Mouse (Mus musculus): ENCODE data around the gene Minos1. TPM values are rescaled to one million over a fixed set of nuclear protein-coding genes. Genes with fewer than 3 reads are reported as not detected.

The Minos1 gene
- total and polyA plus RNA-seq, 2 experiments: 29.7 to 45.2 TPM

DNA sequence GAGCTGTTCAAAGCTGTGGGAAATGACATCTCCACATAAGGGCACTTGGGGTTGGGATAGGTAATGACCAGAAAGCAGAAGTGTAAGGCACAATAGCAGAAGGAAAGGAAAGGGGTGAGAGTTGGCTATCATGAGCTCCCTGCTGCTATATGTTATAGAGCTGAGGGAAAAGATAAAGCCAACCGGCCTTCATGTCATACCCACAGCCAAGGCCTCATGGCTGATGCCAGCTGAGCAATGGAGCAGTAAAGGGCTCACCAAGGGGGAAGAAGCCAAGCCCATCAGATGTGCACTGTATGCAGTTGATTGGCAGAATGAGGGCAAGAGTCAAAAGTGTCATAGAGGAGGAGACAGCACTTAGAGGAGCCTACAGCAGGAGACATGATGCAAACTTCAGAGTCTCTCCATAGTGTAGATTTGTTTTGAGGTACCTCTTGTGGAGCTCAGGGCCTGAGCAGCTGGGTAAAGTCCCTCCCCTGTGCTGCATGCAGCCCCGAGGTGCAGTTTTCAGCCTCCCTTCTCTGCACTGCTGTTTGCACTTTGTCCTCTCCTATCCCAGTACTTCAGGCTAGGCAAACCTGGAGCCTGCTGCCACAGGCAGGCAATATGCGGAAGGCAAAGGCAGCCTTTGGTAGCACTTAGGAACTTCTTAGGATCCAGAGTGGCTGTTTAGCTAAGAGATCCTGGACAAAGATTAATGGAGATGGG is 14.4 kb downstream of the Minos1 start:
- H3K79me2 ChIP-seq (ENCODE audit: control insufficient read depth, insufficient read depth, low read length): peaks cover 59% of the 10 kb centered on the region
- H3K27ac ChIP-seq (replicated peaks; ENCODE audit: insufficient read depth, low read depth, low read length): no peak overlapping the region
- no peak overlapping the region for H3K4me3 ChIP-seq (ENCODE audit: insufficient read depth, low read depth, low read length)
- H3K36me3 ChIP-seq (ENCODE audit: control insufficient read depth, insufficient read depth, low read length): no peaks in the 10 kb centered on the region
- no peak for DNase-seq (ENCODE audit: extremely low read depth, low read depth, low spot score)
- H3K27me3 ChIP-seq (ENCODE audit: control insufficient read depth, insufficient read depth, low read length): no peaks in the 10 kb centered on the region
- WGBS: 49% methylated on average over 3 of the region's 3 CpGs
- peaks cover 20% of the 10 kb centered on the region for H3K4me1 ChIP-seq (ENCODE audit: control insufficient read depth, insufficient read depth, low read length)
- TF ChIP-seq POLR2A (IDR thresholded peaks at IDR 0.05; ENCODE audit: extremely low read depth, insufficient read depth, low read length) (no peak), CTCF (IDR thresholded peaks at IDR 0.05; ENCODE audit: low read depth, low read length) (no peak)
- H3K9ac ChIP-seq (ENCODE audit: low read depth, low read length): no peak overlapping the region

DNA sequence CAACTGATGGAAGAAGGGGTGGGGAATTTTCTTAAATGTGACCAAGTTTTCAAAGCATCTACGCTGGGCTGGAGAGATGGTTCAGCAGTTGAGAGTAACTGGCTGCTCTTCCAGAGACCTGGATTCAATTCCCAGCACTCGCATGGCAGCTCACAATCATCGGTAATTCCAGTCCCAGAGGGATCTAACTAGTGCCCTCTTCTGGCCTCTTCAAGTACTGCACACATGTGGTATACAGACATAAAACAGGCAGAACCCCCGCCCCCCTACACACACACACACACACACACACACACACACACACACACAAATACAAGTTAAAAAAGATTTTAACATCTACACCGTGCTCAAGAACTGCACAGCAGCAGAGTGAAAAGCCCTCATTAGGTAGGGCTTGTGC is 15.2 kb downstream of the Minos1 start:
- Histone ChIP-seq H3K4me1 (ENCODE audit: control insufficient read depth, insufficient read depth, low read length) (peaks cover 21% of the 10 kb centered on the region), H3K9ac (ENCODE audit: low read depth, low read length) (no peak overlapping the region), H3K79me2 (ENCODE audit: control insufficient read depth, insufficient read depth, low read length) (peaks cover 54% of the 10 kb centered on the region), H3K27me3 (ENCODE audit: control insufficient read depth, insufficient read depth, low read length) (no peaks in the 10 kb centered on the region), H3K4me3 (ENCODE audit: insufficient read depth, low read depth, low read length) (no peak overlapping the region), H3K36me3 (ENCODE audit: control insufficient read depth, insufficient read depth, low read length) (no peaks in the 10 kb centered on the region), H3K27ac (replicated peaks; ENCODE audit: insufficient read depth, low read depth, low read length) (no peak overlapping the region)
- TF ChIP-seq POLR2A (IDR thresholded peaks at IDR 0.05; ENCODE audit: extremely low read depth, insufficient read depth, low read length): no peak
- peak; percentile 26; the same call in 1 of the 2 replicates for TF ChIP-seq CTCF (IDR thresholded peaks at IDR 0.05; ENCODE audit: low read depth, low read length)
- DNase-seq (ENCODE audit: extremely low read depth, low read depth, low spot score): no peak
- WGBS: 95% methylated on average over 5 of the region's 5 CpGs

DNA sequence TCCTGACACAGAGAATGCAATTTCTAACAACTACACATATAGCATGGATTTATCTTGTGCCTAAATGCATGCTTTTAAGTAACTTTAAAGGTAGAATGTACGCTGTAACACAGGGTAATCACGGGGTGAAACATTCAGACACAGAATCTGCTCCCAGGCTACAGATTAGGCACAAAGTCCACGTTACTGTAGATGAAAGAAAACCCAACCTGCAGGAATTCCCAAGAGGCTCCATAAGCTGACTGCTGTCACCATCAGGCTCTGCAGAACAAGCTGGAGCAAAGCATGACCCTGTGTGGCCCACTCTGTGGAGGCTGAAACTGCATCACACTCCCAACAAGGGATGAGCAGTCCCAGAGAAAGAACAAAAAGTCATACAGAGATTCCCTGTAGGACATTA is 18.4 kb downstream of the Minos1 start:
- Histone ChIP-seq H3K9ac (ENCODE audit: low read depth, low read length) (no peak overlapping the region), H3K4me1 (ENCODE audit: control insufficient read depth, insufficient read depth, low read length) (peaks cover 24% of the 10 kb centered on the region)
- TF ChIP-seq POLR2A (IDR thresholded peaks at IDR 0.05; ENCODE audit: extremely low read depth, insufficient read depth, low read length) (no peak), CTCF (IDR thresholded peaks at IDR 0.05; ENCODE audit: low read depth, low read length) (no peak)

DNA sequence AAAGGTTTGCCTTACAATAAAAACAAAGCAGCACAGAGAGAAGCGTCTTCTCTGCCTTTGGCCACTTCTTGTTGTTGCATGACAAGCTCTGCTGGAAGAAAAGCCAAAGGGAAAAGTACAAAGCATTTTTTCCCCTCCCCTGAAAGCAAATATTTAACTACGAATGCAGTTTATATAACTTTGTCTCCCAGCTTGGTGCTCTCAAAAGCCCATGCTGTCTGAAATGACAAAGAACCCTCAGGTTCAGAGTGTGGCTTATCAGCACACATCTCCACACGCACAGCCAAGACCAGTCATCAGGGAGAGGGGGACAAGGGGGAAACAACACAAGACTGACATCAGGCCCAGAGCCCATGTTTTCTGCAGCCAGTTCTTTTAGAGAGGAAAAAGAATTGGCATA is 19.5 kb downstream of the Minos1 start:
- H3K79me2 ChIP-seq (ENCODE audit: control insufficient read depth, insufficient read depth, low read length): peaks cover 49% of the 10 kb centered on the region
- H3K9ac ChIP-seq (ENCODE audit: low read depth, low read length): peak overlapping the region; percentile 22
- H3K27me3 ChIP-seq (ENCODE audit: control insufficient read depth, insufficient read depth, low read length): no peaks in the 10 kb centered on the region
- no peak overlapping the region; the same call in 1 of the 2 replicates for H3K4me3 ChIP-seq (ENCODE audit: insufficient read depth, low read depth, low read length)
- peak; percentile 86 for DNase-seq (ENCODE audit: extremely low read depth, low read depth, low spot score)
- 17% methylated on average over 3 of the region's 3 CpGs for WGBS
- no peak for TF ChIP-seq CTCF (IDR thresholded peaks at IDR 0.05; ENCODE audit: low read depth, low read length)
- no peak for TF ChIP-seq POLR2A (IDR thresholded peaks at IDR 0.05; ENCODE audit: extremely low read depth, insufficient read depth, low read length)
- H3K36me3 ChIP-seq (ENCODE audit: control insufficient read depth, insufficient read depth, low read length): no peaks in the 10 kb centered on the region
- peaks cover 21% of the 10 kb centered on the region for H3K4me1 ChIP-seq (ENCODE audit: control insufficient read depth, insufficient read depth, low read length)
- peak overlapping the region; percentile 86 for H3K27ac ChIP-seq (replicated peaks; ENCODE audit: insufficient read depth, low read depth, low read length)

More for the DNA sequence above, 18.4 kb downstream of the Minos1 start:
- no peaks in the 10 kb centered on the region for H3K36me3 ChIP-seq (ENCODE audit: control insufficient read depth, insufficient read depth, low read length)
- H3K27ac ChIP-seq (replicated peaks; ENCODE audit: insufficient read depth, low read depth, low read length): no peak overlapping the region
- H3K27me3 ChIP-seq (ENCODE audit: control insufficient read depth, insufficient read depth, low read length): no peaks in the 10 kb centered on the region
- 22% methylated on average over 3 of the region's 3 CpGs for WGBS
- peak; percentile 54 for DNase-seq (ENCODE audit: extremely low read depth, low read depth, low spot score)
- H3K79me2 ChIP-seq (ENCODE audit: control insufficient read depth, insufficient read depth, low read length): peaks cover 51% of the 10 kb centered on the region
- no peak overlapping the region for H3K4me3 ChIP-seq (ENCODE audit: insufficient read depth, low read depth, low read length)

DNA sequence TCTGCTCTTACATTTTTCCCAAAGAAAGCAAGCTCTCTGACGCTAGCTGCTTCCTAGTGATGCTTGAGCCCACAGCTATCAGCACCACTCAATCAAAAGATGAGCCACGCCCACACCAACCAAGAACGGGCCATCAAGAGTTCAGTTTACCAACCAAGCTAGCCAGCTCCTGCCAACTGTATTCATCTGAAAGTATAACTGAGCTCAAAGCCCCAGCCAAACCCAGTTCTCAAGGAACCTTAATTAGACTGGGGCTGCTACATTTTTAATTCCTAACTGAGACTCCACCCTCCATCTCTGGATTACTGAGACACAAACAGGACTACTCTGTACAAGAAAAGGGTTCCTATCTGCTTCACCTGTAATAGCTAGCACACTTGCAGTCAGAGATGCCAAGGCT is 20.1 kb downstream of the Minos1 start:
- TF ChIP-seq CTCF (IDR thresholded peaks at IDR 0.05; ENCODE audit: low read depth, low read length): no peak
- TF ChIP-seq POLR2A (IDR thresholded peaks at IDR 0.05; ENCODE audit: extremely low read depth, insufficient read depth, low read length): no peak
- DNase-seq (ENCODE audit: extremely low read depth, low read depth, low spot score): peak; percentile 48
- H3K27ac ChIP-seq (replicated peaks; ENCODE audit: insufficient read depth, low read depth, low read length): peak overlapping the region; percentile 81
- 39% methylated on average over 3 of the region's 3 CpGs for WGBS
- no peaks in the 10 kb centered on the region for H3K27me3 ChIP-seq (ENCODE audit: control insufficient read depth, insufficient read depth, low read length)
- peaks cover 49% of the 10 kb centered on the region for H3K79me2 ChIP-seq (ENCODE audit: control insufficient read depth, insufficient read depth, low read length)
- peaks cover 21% of the 10 kb centered on the region for H3K4me1 ChIP-seq (ENCODE audit: control insufficient read depth, insufficient read depth, low read length)
- no peak overlapping the region for H3K4me3 ChIP-seq (ENCODE audit: insufficient read depth, low read depth, low read length)
- H3K9ac ChIP-seq (ENCODE audit: low read depth, low read length): no peak overlapping the region; the same call in 1 of the 2 replicates
- no peaks in the 10 kb centered on the region for H3K36me3 ChIP-seq (ENCODE audit: control insufficient read depth, insufficient read depth, low read length)

DNA sequence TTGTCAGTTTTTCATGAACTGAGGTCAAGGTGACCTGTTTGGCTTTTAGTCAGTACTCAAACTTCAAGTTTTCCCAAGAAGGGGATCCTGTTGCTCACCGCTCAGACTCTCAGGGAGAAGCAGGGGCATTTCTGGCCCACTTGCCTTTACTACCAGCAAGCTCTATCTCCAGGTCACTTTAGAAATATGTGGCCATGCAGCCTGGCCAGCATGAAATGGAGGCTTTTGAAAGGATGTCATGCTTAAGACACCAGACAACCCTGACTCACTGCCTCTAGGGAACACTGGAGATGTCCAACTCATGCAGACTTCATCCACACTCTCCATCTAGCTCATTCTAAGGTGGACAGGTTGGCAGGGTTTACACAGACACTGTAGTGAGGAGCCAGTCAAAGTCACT is 25.5 kb downstream of the Minos1 start:
- no peak overlapping the region for H3K4me3 ChIP-seq (ENCODE audit: insufficient read depth, low read depth, low read length)
- no peak for DNase-seq (ENCODE audit: extremely low read depth, low read depth, low spot score)
- H3K36me3 ChIP-seq (ENCODE audit: control insufficient read depth, insufficient read depth, low read length): peaks cover 12% of the 10 kb centered on the region; the same call in 1 of the 2 replicates
- H3K27ac ChIP-seq (replicated peaks; ENCODE audit: insufficient read depth, low read depth, low read length): no peak overlapping the region
- H3K79me2 ChIP-seq (ENCODE audit: control insufficient read depth, insufficient read depth, low read length): peaks cover 29% of the 10 kb centered on the region
- WGBS: 95% methylated on average over 1 of the region's 1 CpGs
- TF ChIP-seq CTCF (IDR thresholded peaks at IDR 0.05; ENCODE audit: low read depth, low read length) (no peak), POLR2A (IDR thresholded peaks at IDR 0.05; ENCODE audit: extremely low read depth, insufficient read depth, low read length) (no peak)
- H3K9ac ChIP-seq (ENCODE audit: low read depth, low read length): no peak overlapping the region
- H3K4me1 ChIP-seq (ENCODE audit: control insufficient read depth, insufficient read depth, low read length): peaks cover 6% of the 10 kb centered on the region
- no peaks in the 10 kb centered on the region for H3K27me3 ChIP-seq (ENCODE audit: control insufficient read depth, insufficient read depth, low read length)

Measured in liver, adult 2 months (tissue).